Mouse (Mus musculus) frontal cortex, postnatal 25 days (tissue): ENCODE results near the gene Kng1.
"Not testable (repeated sequence)": the region's sequence is repeated elsewhere in the genome, so short reads cannot be mapped to it uniquely, and the experiment has no call there.

Source experiments
- DNase-seq, 2 experiments: peaks; one replicate each; pipeline ENCODE4 v3.0.0; 2022; ENCODE audit warnings: low spot score in 2 of 2

Kng1 gene

GRCm38 (mm10) chr16:23093321-23093953 is 35.8 kb downstream of the Kng1 start:
- DNase-seq: no peak

GRCm38 (mm10) chr16:23094136-23094535 is 36.5 kb downstream of the Kng1 start:
- no peak for DNase-seq

DNA sequence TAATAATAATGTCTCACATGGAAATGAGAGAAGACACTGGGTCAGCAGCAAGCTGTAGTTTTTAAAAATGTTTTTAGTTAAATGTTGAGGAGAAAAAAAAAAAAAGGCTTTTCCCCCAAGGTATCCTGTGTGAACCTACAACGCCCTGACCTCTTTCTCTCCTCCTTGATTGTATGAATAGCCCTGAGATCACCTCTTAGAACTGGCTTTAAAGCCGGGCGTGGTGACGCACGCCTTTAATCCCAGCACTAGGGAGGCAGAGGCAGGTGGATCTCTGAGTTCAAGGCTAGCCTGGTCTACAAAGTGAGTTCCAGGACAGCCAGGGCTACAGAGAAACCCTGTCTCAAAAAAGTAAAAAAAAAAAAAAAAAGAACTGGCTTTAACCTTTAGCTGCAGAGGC is 37.9 kb downstream of the Kng1 start:
- not testable (repeated sequence) for DNase-seq

DNA sequence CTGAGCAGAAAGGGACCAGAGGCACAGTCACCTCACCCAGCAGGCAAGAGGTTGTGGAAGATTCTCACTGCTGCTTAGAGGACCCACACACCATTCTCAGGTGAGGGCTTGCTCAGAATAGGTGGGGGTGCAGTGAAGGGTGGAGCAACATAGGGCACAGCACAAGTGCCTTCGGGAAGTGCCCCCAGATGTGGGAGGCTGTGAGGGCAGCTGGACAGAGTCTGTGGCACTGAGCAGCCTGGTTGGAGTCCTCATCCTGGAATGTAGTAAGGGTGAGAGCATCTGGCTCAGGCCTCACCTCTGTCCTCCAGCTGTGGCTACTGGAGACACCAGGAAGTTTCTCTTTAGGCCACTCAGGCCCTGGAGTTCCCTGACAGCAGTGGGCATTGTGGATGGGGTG is 39.2 kb downstream of the Kng1 start:
- DNase-seq: not testable (repeated sequence)

- peak in 1 of 2 experiments; percentile 13 for DNase-seq
Measured at GRCm38 (mm10) chr16:23097290-23098104, 39.8 kb downstream of the Kng1 start.

DNA sequence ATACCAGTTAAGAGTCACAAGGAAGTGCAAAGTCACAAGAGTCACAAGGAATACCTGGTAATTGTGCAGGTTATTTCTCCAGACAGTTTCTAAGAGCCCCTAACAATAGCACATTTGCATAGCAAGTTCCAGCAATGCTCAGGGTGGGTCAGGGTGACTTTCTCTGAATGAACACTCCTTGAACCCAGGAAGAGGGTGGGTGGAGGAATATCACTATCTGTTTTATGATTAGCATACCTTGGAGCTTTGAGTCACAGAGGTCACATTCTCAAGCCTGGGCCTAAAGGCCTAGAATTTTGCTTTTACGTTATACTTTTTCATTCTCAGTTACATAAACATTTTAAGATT is 40.4 kb downstream of the Kng1 start:
- DNase-seq: not testable (repeated sequence)

DNA sequence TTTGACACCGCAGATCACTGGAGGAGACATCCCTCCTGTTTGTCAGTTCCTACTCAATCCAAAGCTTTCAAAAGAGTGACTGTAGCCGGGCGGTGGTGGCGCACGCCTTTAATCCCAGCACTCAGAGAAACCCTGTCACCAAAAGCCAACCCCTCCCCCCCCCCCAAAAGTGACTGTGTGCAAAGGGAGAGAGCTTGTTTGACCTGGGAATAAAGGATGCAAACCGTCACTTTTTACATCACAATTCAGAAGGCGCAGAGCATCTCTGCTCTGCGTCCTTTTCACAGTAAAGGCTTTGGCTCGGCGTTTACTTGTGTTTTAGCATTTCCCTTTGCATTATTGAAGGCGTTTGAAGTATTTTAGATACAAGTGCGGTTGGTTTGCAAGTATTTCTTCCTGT is 42.0 kb downstream of the Kng1 start:
- DNase-seq: no peak

GRCm38 (mm10) chr16:23100099-23100575 is 42.5 kb downstream of the Kng1 start:
- no peak for DNase-seq

- DNase-seq: no peak
Measured at GRCm38 (mm10) chr16:23100613-23101012, 42.9 kb downstream of the Kng1 start.

DNA sequence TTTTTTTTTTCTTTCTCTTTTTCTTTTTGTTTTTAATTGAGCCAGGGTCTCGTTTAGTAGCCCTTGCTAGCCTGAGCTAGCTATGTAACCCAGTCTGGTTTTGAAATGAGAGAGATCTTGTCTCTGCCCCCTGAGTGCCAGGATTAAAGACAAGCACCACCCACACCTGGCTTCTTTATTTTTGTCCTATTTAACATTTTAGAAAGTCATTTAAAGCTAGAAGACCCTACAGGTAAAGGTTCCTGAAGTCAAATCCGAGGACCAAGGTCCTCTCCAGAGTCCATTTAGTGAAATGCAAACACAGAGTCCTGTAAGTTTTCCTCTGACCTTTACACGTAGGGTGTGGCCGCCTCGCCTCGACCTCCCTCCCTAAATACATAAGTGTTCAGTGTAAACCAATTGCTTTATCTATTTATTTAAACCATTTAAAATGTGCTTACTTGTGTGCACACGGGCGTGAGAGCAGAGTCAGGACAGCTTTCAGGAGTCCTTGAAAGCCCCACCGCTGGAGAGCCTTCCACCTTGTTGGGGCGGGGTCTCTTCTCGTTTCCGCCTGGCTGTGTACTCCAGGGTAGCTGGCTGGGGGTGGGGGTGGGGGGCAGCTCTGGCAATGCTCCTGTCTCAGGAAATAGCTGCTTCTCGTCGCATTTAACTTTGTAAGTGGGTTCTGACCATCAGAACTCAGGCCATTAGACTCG is 44.8 kb downstream of the Kng1 start:
- no peak for DNase-seq

DNA sequence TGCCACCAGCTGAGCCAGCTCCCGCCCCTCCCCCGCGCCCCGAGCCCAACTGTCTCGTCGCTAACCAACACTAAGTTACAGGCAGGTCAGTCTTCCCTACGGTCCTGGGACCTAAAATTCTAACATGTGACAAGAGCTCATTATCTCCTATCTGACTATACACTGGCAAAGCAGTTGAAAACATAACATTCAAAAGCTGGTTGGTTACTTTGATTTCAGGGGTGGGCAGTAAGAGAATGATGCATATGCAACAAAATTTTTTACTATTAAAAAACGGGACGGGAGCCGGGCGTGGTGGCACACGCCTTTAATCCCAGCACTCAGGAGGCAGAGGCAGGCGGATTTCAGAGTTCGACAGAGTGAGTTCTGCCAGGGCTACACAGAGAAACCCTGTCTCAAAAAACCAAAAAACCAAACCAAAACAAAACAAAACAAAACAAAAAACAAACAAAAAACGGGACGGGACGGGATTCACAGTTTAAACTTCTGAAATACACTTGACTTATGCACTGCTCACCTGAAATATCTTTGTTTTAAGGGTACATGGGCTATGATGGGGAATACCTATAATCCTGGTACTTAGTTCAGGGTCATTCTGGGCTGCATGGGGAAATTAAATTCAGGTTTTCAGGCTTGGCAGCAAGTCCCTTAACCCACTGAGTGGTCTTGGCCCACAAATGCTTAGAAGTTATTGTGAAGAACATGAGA is 45.5 kb downstream of the Kng1 start:
- DNase-seq: no peak

- DNase-seq: no peak
Measured at GRCm38 (mm10) chr16:23103841-23104240, 46.2 kb downstream of the Kng1 start.

DNA sequence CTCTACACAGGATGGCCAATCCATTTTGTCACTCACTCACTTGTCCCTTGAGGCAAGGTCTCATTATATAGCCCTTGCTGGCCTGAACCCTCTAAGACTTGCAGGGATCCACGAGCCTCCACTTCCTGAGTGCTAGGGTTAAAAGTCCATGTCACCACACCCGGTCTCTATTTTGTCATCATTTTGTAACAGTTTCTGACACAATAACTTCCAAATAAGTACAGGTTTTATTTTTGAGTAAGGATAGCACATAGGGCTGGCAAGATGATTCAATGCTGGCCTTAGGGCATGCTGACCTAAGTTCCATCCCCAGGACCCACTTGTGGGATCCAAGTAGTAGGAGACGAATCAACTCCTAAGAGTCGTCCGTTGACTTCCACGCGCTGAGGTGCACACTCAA is 48.5 kb downstream of the Kng1 start:
- no peak for DNase-seq

- DNase-seq: peak; percentile 84 to 87
Measured at GRCm38 (mm10) chr16:23107231-23107942, 49.7 kb downstream of the Kng1 start, which contains the start of gene Eif4a2. Gene Eif4a2, plus strand, starts transcription at chr16:23107444.

DNA sequence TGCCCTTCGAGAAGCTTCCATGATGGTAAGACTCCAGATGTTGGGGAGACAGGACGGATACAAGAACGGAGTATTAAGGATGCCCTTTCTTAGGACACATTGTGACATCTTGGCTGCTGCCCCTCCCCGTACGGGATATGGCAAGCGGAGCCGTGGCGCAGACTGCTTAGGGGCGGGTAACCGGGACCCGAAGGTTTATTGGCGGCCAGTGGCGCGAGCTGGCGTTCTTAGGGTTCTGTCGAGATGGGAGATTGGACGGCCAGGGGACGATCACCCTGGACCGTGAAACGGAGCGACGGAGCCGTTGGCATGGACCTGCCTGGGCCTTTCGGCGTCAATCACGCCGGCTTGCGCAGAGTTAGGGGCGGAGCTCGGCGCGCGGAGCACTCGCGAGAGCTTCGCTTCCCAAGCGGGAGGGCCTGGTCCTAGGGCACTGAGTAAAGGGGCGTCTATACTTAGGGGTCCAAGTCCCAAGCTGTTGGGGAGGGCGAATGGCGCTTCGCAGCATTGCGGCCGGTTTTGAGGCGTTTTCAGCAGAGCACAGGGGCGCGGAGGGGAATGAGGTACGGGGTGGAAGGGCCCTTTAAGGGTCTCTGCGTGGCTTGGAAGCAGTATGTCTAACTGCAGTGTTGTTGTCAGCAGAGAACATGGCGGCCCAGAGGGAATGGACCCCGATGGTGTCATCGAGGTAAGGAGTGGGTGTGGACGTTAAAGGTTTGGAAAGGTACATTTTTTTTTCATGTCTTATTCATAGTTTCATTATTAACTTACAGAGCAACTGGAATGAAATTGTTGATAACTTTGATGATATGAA is 50.5 kb downstream of the Kng1 start:
- DNase-seq: peak; percentile 67 to 69

- no peak for DNase-seq
Measured at GRCm38 (mm10) chr16:23108943-23109342, 51.3 kb downstream of the Kng1 start.

DNA sequence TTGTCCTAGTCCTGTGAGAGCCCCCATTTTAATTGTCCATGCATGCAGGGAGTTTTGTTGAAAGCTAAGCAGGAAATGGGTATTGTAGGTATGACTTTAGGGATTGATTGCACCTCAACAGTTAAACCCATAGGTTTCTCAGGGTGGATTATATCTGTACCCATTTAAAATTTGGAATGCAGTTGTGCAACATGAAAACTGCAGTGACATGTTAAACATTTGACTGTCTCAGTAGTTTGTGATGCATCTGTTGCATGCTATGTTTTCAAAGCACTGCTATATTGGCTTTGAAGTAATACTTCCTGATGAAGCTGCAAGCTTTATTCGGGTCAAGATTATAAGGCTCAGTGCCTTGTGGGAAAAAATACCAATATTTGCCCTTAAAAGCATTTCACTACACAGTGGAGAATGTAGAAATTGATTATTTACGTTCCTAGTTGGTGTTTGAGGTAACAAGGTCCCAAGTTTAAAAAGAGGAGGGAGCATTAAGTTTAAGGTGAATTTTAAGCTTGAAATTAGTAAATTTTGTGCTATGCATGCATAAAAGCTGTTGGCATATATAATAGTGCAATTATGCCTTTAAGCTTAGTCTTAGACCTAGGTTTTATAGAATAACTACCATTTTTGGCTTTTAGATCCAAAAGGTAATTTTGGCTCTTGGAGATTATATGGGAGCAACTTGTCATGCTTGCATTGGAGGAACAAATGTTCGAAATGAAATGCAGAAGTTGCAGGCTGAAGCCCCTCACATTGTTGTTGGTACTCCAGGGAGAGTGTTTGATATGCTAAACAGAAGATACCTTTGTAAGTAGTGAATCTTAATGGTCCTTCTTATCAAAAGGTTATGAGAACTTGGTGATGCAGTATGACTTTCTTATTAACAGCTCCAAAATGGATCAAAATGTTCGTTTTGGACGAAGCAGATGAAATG is 52.0 kb downstream of the Kng1 start:
- no peak for DNase-seq

DNA sequence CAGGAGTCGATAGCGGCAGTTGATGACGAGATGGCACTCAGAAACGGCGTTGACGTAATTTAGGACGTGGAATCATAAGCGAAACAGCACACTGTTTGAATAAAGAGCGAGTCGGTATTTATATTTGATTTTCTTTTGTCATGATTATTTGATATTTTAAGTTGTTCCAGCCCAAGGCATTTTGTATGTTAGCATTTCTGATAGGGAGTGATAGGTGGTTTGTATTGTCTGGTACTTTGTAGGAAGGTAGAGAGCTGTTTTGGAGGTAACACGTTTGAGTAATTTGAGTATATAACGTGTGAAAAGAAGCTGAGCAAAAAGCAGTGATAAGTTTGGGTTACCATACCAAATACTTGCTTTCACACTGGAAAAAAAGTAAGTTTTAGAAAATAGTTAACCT is 54.7 kb downstream of the Kng1 start:
- no peak for DNase-seq

GRCm38 (mm10) chr16:23112861-23113435 is 55.3 kb downstream of the Kng1 start:
- no peak for DNase-seq
